Mouse (Mus musculus): ENCODE data around the gene Nrxn3. TPM values are rescaled to one million over a fixed set of nuclear protein-coding genes. Genes with fewer than 3 reads are reported as not detected.
A peak's percentile ranks its signal among the peaks of the same experiment; 100 is the strongest.

Nrxn3 gene
- polyA plus RNA-seq, 1 experiment from 2014 or later = 0.78 TPM

- WGBS = 91% methylated on average over 3 of the region's 3 CpGs
- Histone ChIP-seq H3K4me2 (no peak overlapping the region), H3K27ac (no peak overlapping the region), H3K4me1 (replicated peaks) (peaks cover 4% of the 10 kb centered on the region; the same call in 1 of the 2 replicates), H3K4me3 (replicated peaks) (no peak overlapping the region), H3K27me3 (no peaks in the 10 kb centered on the region), H3K36me3 (no peaks in the 10 kb centered on the region), H3K9ac (replicated peaks) (no peak overlapping the region), H3K9me3 (no peaks in the 10 kb centered on the region)
- no peak for ATAC-seq (ENCODE audit: insufficient number of reproducible peaks, insufficient read depth, low FRiP score, low TSS enrichment, low read depth)
Measured at GRCm38 (mm10) chr12:90059786-90060185, 1337.1 kb downstream of the Nrxn3 start.

GRCm38 (mm10) chr12:90061312-90061711 is 1338.6 kb downstream of the Nrxn3 start:
- H3K4me2 ChIP-seq = no peak overlapping the region

DNA sequence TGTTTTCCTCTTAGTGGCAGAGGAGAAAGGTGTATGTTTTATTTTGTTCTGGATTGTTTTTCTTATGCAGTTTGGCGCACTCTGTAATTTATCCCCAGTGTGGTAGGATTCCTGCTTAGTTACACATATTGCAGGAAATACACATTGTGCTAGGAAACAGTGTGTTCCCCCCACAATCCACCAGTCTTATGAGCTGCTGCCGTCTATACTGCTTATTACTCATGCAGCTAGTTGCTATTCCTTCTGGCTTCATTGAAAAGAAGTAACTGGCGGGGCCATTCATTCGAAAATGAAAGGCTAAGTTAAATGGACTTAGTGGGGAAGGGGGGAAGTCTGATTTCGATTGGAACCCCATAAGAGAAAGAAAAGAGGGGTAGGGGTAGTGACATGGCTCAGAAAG is 1339.5 kb downstream of the Nrxn3 start:
- H3K4me1 ChIP-seq (replicated peaks) = peaks cover 4% of the 10 kb centered on the region; the same call in 1 of the 2 replicates
- WGBS = 79% methylated on average over 5 of the region's 5 CpGs
- H3K27ac ChIP-seq = no peak overlapping the region
- no peaks in the 10 kb centered on the region for H3K36me3 ChIP-seq
- no peak overlapping the region for H3K4me2 ChIP-seq
- H3K9me3 ChIP-seq = no peaks in the 10 kb centered on the region
- H3K9ac ChIP-seq (replicated peaks) = no peak overlapping the region
- H3K4me3 ChIP-seq (replicated peaks) = no peak overlapping the region
- ATAC-seq (ENCODE audit: insufficient number of reproducible peaks, insufficient read depth, low FRiP score, low TSS enrichment, low read depth) = no peak
- H3K27me3 ChIP-seq = no peaks in the 10 kb centered on the region

More at GRCm38 (mm10) chr12:90061312-90061711, 1338.6 kb downstream of the Nrxn3 start:
- Histone ChIP-seq H3K27ac (no peak overlapping the region), H3K4me1 (replicated peaks) (peaks cover 4% of the 10 kb centered on the region; the same call in 1 of the 2 replicates), H3K9me3 (no peaks in the 10 kb centered on the region), H3K9ac (replicated peaks) (no peak overlapping the region), H3K4me3 (replicated peaks) (no peak overlapping the region), H3K36me3 (no peaks in the 10 kb centered on the region), H3K27me3 (no peaks in the 10 kb centered on the region)
- WGBS = 28% methylated on average over 3 of the region's 3 CpGs
- ATAC-seq (ENCODE audit: insufficient number of reproducible peaks, insufficient read depth, low FRiP score, low TSS enrichment, low read depth) = no peak

DNA sequence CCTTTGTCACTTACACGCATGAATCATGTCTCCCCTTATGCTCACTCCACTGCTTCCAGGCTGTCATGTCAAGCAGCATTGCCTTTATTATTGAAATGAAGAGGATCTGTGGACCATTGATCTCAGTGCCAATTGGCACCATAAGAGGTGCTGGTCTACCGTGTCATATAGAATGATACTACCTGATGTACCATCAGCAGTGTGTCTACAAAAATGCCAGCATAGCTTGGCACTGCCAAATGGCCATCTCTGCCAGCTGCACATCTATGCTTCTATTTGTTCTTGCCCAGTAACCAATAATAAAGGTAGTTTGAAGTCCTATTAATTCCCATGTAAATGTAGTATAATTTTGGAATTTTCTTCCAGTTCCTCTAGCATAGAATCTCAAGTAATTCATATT is 1340.8 kb downstream of the Nrxn3 start:
- 95% methylated on average over 2 of the region's 2 CpGs for WGBS
- H3K9ac ChIP-seq (replicated peaks) = no peak overlapping the region
- H3K27ac ChIP-seq = no peak overlapping the region
- no peak overlapping the region for H3K4me3 ChIP-seq (replicated peaks)
- H3K36me3 ChIP-seq = no peaks in the 10 kb centered on the region
- peaks cover 4% of the 10 kb centered on the region; the same call in 1 of the 2 replicates for H3K4me1 ChIP-seq (replicated peaks)
- H3K9me3 ChIP-seq = no peaks in the 10 kb centered on the region
- H3K4me2 ChIP-seq = no peak overlapping the region
- no peaks in the 10 kb centered on the region for H3K27me3 ChIP-seq
- no peak for ATAC-seq (ENCODE audit: insufficient number of reproducible peaks, insufficient read depth, low FRiP score, low TSS enrichment, low read depth)

DNA sequence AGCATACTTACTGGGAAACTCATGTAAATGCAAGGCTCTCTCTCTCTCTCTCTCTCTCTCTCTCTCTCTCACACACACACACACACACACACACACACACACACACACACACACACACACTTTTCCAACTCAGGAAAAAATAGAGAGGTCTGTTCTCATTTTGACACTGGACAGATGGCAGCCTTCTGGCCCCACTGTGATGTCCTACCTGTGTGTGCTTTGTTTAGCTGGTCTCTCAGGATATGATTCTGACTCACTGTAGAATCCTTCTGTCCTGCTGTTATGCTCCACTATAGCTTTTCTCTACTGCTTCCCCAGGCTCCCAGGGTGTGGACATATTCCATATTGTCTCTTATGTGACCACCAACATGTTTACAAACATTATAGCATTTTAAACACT is 1363.2 kb downstream of the Nrxn3 start:
- Histone ChIP-seq H3K27me3 (no peaks in the 10 kb centered on the region), H3K36me3 (no peaks in the 10 kb centered on the region), H3K27ac (no peak overlapping the region), H3K4me2 (no peak overlapping the region), H3K4me3 (replicated peaks) (no peak overlapping the region), H3K9me3 (no peaks in the 10 kb centered on the region), H3K9ac (replicated peaks) (no peak overlapping the region), H3K4me1 (replicated peaks) (no peaks in the 10 kb centered on the region)
- no peak for ATAC-seq (ENCODE audit: insufficient number of reproducible peaks, insufficient read depth, low FRiP score, low TSS enrichment, low read depth)

DNA sequence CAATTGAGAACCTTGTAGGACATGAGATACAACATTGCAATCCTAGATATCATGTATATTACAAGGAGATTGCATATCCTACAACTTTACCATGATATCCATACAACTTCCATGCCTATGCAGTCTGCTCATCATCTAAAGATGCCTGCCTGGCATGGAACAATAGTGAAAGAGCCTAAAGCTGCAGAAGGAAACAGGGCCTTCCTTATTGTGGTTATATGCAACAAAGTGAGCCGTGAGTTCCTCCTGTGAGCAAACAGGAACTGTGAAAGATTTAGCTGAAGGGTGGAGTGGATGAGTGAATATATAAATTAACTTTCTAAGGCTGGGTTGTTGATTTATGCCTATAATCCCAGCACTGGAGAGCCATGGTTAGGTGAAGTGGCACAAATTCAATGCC is 1373.1 kb downstream of the Nrxn3 start:
- H3K36me3 ChIP-seq = no peaks in the 10 kb centered on the region
- H3K4me3 ChIP-seq (replicated peaks) = no peak overlapping the region
- H3K27me3 ChIP-seq = no peaks in the 10 kb centered on the region
- no peaks in the 10 kb centered on the region for H3K9me3 ChIP-seq
- no peak overlapping the region for H3K4me2 ChIP-seq
- no peak overlapping the region for H3K27ac ChIP-seq
- no peaks in the 10 kb centered on the region for H3K4me1 ChIP-seq (replicated peaks)
- ATAC-seq (ENCODE audit: insufficient number of reproducible peaks, insufficient read depth, low FRiP score, low TSS enrichment, low read depth) = no peak
- no peak overlapping the region for H3K9ac ChIP-seq (replicated peaks)
- WGBS = 78% methylated on average over 1 of the region's 1 CpGs

DNA sequence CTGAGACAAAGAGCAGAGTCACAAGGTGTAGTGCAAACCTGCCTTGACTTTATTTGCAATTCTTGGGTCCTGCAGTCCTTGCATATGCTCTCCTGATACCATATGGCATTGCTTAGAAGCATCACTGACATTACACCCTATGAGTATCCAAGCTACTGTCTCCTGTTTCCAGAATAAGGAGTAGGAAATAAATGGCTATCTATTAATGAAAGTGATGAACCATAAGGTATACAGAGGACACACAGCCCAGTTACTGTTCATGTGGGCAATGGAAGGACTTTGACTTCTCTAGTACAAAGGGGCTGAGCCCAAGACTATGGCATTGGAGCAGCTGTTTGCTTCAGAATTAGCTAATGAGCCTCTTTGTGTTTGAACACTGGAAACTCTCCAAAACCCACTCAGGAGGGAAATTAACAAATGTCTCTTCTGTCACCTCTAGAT is 1390.7 kb downstream of the Nrxn3 start:
- H3K9ac ChIP-seq (replicated peaks) = no peak overlapping the region
- H3K4me2 ChIP-seq = no peak overlapping the region
- no peak overlapping the region for H3K27ac ChIP-seq
- H3K27me3 ChIP-seq = no peaks in the 10 kb centered on the region
- H3K4me1 ChIP-seq (replicated peaks) = no peaks in the 10 kb centered on the region
- no peaks in the 10 kb centered on the region for H3K9me3 ChIP-seq
- H3K4me3 ChIP-seq (replicated peaks) = no peak overlapping the region
- no peaks in the 10 kb centered on the region for H3K36me3 ChIP-seq
- no peak for ATAC-seq (ENCODE audit: insufficient number of reproducible peaks, insufficient read depth, low FRiP score, low TSS enrichment, low read depth)

DNA sequence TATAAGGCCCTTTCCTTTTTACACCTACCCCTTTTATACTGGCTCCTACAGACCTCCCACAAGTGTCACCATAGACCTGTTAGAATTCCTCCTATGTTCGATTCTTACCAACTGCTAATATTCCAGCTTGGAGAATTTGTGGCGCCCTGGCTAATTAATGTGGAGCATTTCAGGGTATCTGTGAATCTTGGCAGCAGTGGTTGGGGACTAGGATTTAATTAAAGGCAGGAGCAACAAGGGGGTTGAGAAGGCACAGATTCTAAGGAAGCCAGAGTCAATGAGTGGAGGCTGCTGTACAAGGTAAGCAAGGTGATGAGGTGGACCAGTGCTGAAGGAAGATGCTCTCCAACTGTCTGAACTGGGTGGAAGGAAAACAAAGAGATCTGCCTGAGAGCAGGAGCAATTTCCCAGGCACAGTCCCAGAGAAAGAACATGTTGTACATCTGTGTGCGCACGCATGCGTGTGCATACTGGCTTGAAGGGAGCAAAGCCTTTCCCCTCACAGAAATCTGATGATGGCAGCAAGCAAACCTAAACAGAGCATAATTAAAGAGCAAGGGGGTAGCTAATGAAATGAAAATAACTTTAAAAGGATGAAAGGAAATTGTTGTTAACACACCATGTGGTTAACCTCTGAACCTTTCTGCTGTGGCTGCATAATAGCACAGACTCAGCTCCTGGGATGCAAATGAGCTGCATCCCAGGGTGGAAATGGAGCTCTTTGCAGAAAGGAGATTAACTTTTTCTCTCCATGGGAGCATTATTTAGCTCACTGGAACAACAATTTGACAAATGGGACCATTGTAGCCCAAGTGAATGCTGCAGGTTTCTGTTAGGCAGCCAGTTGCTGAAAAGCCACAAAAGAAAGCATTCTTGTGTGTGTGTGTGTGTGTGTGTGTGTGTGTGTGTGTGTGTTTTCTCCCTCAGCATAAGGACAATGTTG is 1409.5 kb downstream of the Nrxn3 start:
- peak; percentile 78; the same call in 1 of the 2 replicates for ATAC-seq (ENCODE audit: insufficient number of reproducible peaks, insufficient read depth, low FRiP score, low TSS enrichment, low read depth)
- 42% methylated on average over 5 of the region's 5 CpGs for WGBS
- peak overlapping the region; percentile 31; the same call in 1 of the 2 replicates for H3K27ac ChIP-seq

GRCm38 (mm10) chr12:90142011-90142410 is 1419.3 kb downstream of the Nrxn3 start:
- 85% methylated on average over 2 of the region's 2 CpGs for WGBS
- no peaks in the 10 kb centered on the region for H3K27me3 ChIP-seq
- H3K9ac ChIP-seq (replicated peaks) = no peak overlapping the region

More for the DNA sequence above, 1409.5 kb downstream of the Nrxn3 start:
- H3K36me3 ChIP-seq = no peaks in the 10 kb centered on the region
- H3K4me1 ChIP-seq (replicated peaks) = peaks cover 9% of the 10 kb centered on the region; the same call in 1 of the 2 replicates
- no peak overlapping the region for H3K9ac ChIP-seq (replicated peaks)
- no peak overlapping the region for H3K4me3 ChIP-seq (replicated peaks)
- H3K9me3 ChIP-seq = no peaks in the 10 kb centered on the region
- H3K27me3 ChIP-seq = no peaks in the 10 kb centered on the region
- no peak overlapping the region for H3K4me2 ChIP-seq

DNA sequence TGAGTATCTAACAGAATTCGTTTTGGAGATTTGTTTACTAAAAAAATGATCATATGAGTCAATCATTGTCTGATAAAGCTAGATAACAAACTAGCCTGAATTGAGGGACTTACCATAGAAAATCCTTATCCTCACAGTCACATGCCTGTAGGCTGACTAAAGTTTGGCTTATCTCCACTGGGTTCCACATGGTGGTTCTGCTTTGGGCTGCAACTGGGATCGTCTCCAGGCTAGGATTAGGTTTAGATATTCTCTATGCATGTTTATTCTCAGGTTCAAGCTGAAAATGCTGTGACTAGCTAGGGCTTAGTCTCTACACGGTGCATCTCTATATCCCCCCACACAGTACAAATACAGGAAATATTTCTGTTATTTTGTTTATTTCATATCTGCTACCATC is 1421.6 kb downstream of the Nrxn3 start:
- Histone ChIP-seq H3K36me3 (no peaks in the 10 kb centered on the region), H3K9me3 (no peaks in the 10 kb centered on the region), H3K27ac (no peak overlapping the region), H3K4me2 (no peak overlapping the region), H3K27me3 (no peaks in the 10 kb centered on the region), H3K9ac (replicated peaks) (no peak overlapping the region), H3K4me3 (replicated peaks) (no peak overlapping the region), H3K4me1 (replicated peaks) (no peaks in the 10 kb centered on the region)
- 84% methylated on average over 3 of the region's 3 CpGs for WGBS
- no peak for ATAC-seq (ENCODE audit: insufficient number of reproducible peaks, insufficient read depth, low FRiP score, low TSS enrichment, low read depth)

More at GRCm38 (mm10) chr12:90142011-90142410, 1419.3 kb downstream of the Nrxn3 start:
- no peak for ATAC-seq (ENCODE audit: insufficient number of reproducible peaks, insufficient read depth, low FRiP score, low TSS enrichment, low read depth)
- Histone ChIP-seq H3K9me3 (no peaks in the 10 kb centered on the region), H3K27ac (no peak overlapping the region), H3K36me3 (no peaks in the 10 kb centered on the region), H3K4me1 (replicated peaks) (no peaks in the 10 kb centered on the region), H3K4me2 (no peak overlapping the region), H3K4me3 (replicated peaks) (no peak overlapping the region)

GRCm38 (mm10) chr12:90158131-90158772 is 1435.6 kb downstream of the Nrxn3 start:
- no peaks in the 10 kb centered on the region for H3K4me1 ChIP-seq (replicated peaks)
- 88% methylated on average over 4 of the region's 4 CpGs for WGBS
- no peaks in the 10 kb centered on the region for H3K36me3 ChIP-seq
- no peak overlapping the region for H3K27ac ChIP-seq
- no peak for ATAC-seq (ENCODE audit: insufficient number of reproducible peaks, insufficient read depth, low FRiP score, low TSS enrichment, low read depth)
- no peaks in the 10 kb centered on the region for H3K27me3 ChIP-seq
- H3K4me3 ChIP-seq (replicated peaks) = no peak overlapping the region
- no peak overlapping the region for H3K4me2 ChIP-seq
- no peak overlapping the region for H3K9ac ChIP-seq (replicated peaks)
- no peaks in the 10 kb centered on the region for H3K9me3 ChIP-seq
